Mouse (Mus musculus) MEL (cell line): Measurements from ENCODE around the gene Olfr459. TPM values are rescaled to one million over a fixed set of nuclear protein-coding genes. Genes with fewer than 3 reads are reported as not detected.

Source experiments
- DNase-seq: peaks from one replicate; pipeline ENCODE4 v3.0.0; 2011; ENCODE audit warnings: low read depth, low spot score
- H3K27ac ChIP-seq: 2 replicates; pipeline ENCODE4 v1.5.1; 2012; ENCODE audit warnings: low read depth, mild to moderate bottlenecking, control low read depth, low read length, moderate library complexity; ENCODE audit not compliant: control insufficient read depth
- H3K27me3 ChIP-seq, 2 experiments: fragments of 150-350 bp in 1 of 2; sonication (generic) in 1 of 2; 2 replicates each; pipeline ENCODE4 v1.6.1; 2012; ENCODE audit warnings: low read length in 2 of 2, mild to moderate bottlenecking in 2 of 2, improper control_type of control experiment in 1 of 2, moderate library complexity in 1 of 2; ENCODE audit not compliant: insufficient read depth in 2 of 2, control insufficient read depth in 1 of 2
- H3K36me3 ChIP-seq, 2 experiments: 2 replicates each; pipeline ENCODE4 v1.6.1; 2012 to 2014; ENCODE audit warnings: low read length in 2 of 2, improper control_type of control experiment in 1 of 2, inconsistent platforms in 1 of 2, mild to moderate bottlenecking in 1 of 2; ENCODE audit not compliant: insufficient read depth in 2 of 2, control insufficient read depth in 1 of 2
- H3K4me1 ChIP-seq, 2 experiments: fragments of 150-350 bp in 1 of 2; sonication (generic) in 1 of 2; 2 replicates each; pipeline ENCODE4 v1.6.1; 2012; ENCODE audit warnings: low read length in 2 of 2, improper control_type of control experiment in 1 of 2, mild to moderate bottlenecking in 1 of 2; ENCODE audit not compliant: insufficient read depth in 2 of 2, control insufficient read depth in 1 of 2
- H3K4me3 ChIP-seq, 2 experiments: fragments of 150-350 bp in 1 of 2; sonication (generic) in 1 of 2; 2 replicates each; pipeline ENCODE4 v1.5.1; 2012; ENCODE audit warnings: low read depth in 2 of 2, low read length in 2 of 2, mild to moderate bottlenecking in 2 of 2, moderate library complexity in 2 of 2, control low read depth in 1 of 2, improper control_type of control experiment in 1 of 2; ENCODE audit not compliant: control insufficient read depth in 1 of 2, insufficient read depth in 1 of 2
- H3K79me2 ChIP-seq: 2 replicates; pipeline ENCODE4 v1.6.1; 2012; ENCODE audit warnings: mild to moderate bottlenecking, low read length, moderate library complexity; ENCODE audit not compliant: control insufficient read depth, poor library complexity, insufficient read depth
- H3K9ac ChIP-seq: 2 replicates; pipeline ENCODE4 v1.6.1; 2012; ENCODE audit warnings: low read depth, mild to moderate bottlenecking, control low read depth, low read length, moderate library complexity; ENCODE audit not compliant: control insufficient read depth, poor library complexity, severe bottlenecking
- H3K9me3 ChIP-seq: fragments of 150-350 bp; sonication (generic); replicated peaks from 2 replicates; pipeline ENCODE4 v1.6.1; 2012; ENCODE audit warnings: mild to moderate bottlenecking, low read length, improper control_type of control experiment, moderate library complexity; ENCODE audit not compliant: insufficient read depth
- CTCF ChIP-seq, 3 experiments: IDR thresholded peaks in 2 of 3; conservative IDR thresholded peaks in 1 of 3; 2 replicates each; pipeline ENCODE4 v1.5.1; 2011 to 2012; ENCODE audit warnings: low read length in 3 of 3, low read depth in 2 of 3, mild to moderate bottlenecking in 2 of 3, improper control_type of control experiment in 1 of 3, inconsistent platforms in 1 of 3, mixed read lengths in 1 of 3, moderate library complexity in 1 of 3; ENCODE audit not compliant: control insufficient read depth in 1 of 3, insufficient read depth in 1 of 3, poor library complexity in 1 of 3, severe bottlenecking in 1 of 3
- E2F4 ChIP-seq: IDR thresholded peaks from 2 replicates; pipeline ENCODE4 v1.6.1; 2011; ENCODE audit warnings: low read depth, low read length, improper control_type of control experiment, borderline replicate concordance
- ELF1 ChIP-seq: IDR thresholded peaks from 2 replicates; pipeline ENCODE4 v1.6.1; 2014; ENCODE audit warnings: low read depth, mild to moderate bottlenecking, inconsistent platforms, low read length, improper control_type of control experiment, moderate library complexity
- ETS1 ChIP-seq: IDR thresholded peaks from 2 replicates; pipeline ENCODE4 v1.6.1; 2012; ENCODE audit warnings: low read depth, mild to moderate bottlenecking, inconsistent platforms, low read length, improper control_type of control experiment, moderate library complexity
- GABPA ChIP-seq: IDR thresholded peaks from 2 replicates; pipeline ENCODE4 v1.6.1; 2012; ENCODE audit warnings: low read depth, mild to moderate bottlenecking, inconsistent platforms, low read length, improper control_type of control experiment, moderate library complexity
- KAT2A ChIP-seq: conservative IDR thresholded peaks from 2 replicates; pipeline ENCODE4 v1.6.1; 2012; ENCODE audit warnings: low read depth, low read length, improper control_type of control experiment, inconsistent platforms
- MAFK ChIP-seq: IDR thresholded peaks from 2 replicates; pipeline ENCODE4 v1.6.1; 2011; ENCODE audit warnings: low read depth, mild to moderate bottlenecking, low read length, improper control_type of control experiment, borderline replicate concordance
- MAX ChIP-seq: IDR thresholded peaks from 2 replicates; pipeline ENCODE4 v1.6.1; 2011; ENCODE audit warnings: low read length, improper control_type of control experiment
- MXI1 ChIP-seq: IDR thresholded peaks from 2 replicates; pipeline ENCODE4 v1.6.1; 2011; ENCODE audit warnings: mild to moderate bottlenecking, low read depth, low read length, improper control_type of control experiment
- MYB ChIP-seq: IDR thresholded peaks from 2 replicates; pipeline ENCODE4 v1.6.1; 2011; ENCODE audit warnings: mild to moderate bottlenecking, low read depth, low read length, improper control_type of control experiment
- NELFE ChIP-seq: IDR thresholded peaks from 2 replicates; pipeline ENCODE4 v1.6.1; 2011; ENCODE audit warnings: low read depth, low read length, improper control_type of control experiment
- RAD21 ChIP-seq: IDR thresholded peaks from 2 replicates; pipeline ENCODE4 v1.6.1; 2011; ENCODE audit warnings: mild to moderate bottlenecking, low read depth, low read length, improper control_type of control experiment
- RCOR1 ChIP-seq: IDR thresholded peaks from 2 replicates; pipeline ENCODE4 v1.6.1; 2012; ENCODE audit warnings: low read depth, mild to moderate bottlenecking, inconsistent platforms, low read length, improper control_type of control experiment
- TAL1 ChIP-seq: IDR thresholded peaks from 2 replicates; pipeline ENCODE4 v1.6.1; 2012; ENCODE audit warnings: mild to moderate bottlenecking, inconsistent platforms, low read length, moderate library complexity, mixed read lengths
- TBP ChIP-seq: IDR thresholded peaks from 2 replicates; pipeline ENCODE4 v1.8.0; 2011; ENCODE audit warnings: low read depth, low read length, improper control_type of control experiment
- ZKSCAN1 ChIP-seq: IDR thresholded peaks from 2 replicates; pipeline ENCODE4 v1.6.1; 2012; ENCODE audit warnings: low read depth, mild to moderate bottlenecking, inconsistent platforms, low read length, improper control_type of control experiment, moderate library complexity
- ZNF384 ChIP-seq: IDR thresholded peaks from 2 replicates; pipeline ENCODE4 v1.6.1; 2012; ENCODE audit warnings: low read depth, mild to moderate bottlenecking, inconsistent platforms, low read length, improper control_type of control experiment
- polyA plus RNA-seq, 2 experiments: library from polyadenylated mRNA; stranded (reverse) in 1 of 2; unstranded in 1 of 2; fragments of >175 nt in 1 of 2; fragments of >200 nt in 1 of 2; gene quantifications; 2 replicates each; pipeline versions ENCODE4 v1.2.1 to v1.2.4; 2012; ENCODE audit warnings: low replicate concordance in 2 of 2, low read depth in 1 of 2; ENCODE audit not compliant: insufficient read length in 2 of 2, insufficient read depth in 1 of 2, missing spikeins in 1 of 2
- total RNA-seq: library from RNA; depleted of rRNA; stranded (reverse); fragments of 300-350 nt; gene quantifications from 2 replicates; pipeline ENCODE4 v1.2.3, GENCODE M21; 2012

The Olfr459 gene
- total and polyA plus RNA-seq, 3 experiments: not detected

DNA sequence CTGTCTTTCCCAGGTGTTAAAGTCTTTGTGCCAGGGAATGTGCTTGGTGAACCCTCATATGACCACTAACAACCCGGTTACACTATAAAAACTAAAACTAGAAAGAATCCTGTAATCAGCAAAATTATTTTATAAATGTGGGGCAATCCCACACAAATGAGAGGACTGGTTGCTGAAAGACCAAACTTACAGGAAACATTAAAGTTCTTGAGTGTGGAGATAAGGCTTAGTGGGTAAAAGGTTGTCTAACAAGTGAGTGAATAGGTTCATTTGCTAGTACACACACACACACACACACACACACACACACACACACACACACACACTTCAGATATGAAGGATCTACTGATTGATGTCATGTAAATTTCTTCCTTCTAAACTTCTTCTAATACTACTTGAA is 5.1 kb downstream of the Olfr459 start:
- Histone ChIP-seq H3K4me1 (no peaks in the 10 kb centered on the region), H3K9me3 (no peaks in the 10 kb centered on the region), H3K36me3 (no peaks in the 10 kb centered on the region), H3K9ac (no peak overlapping the region), H3K27ac (no peak overlapping the region), H3K4me3 (no peak overlapping the region), H3K27me3 (no peaks in the 10 kb centered on the region), H3K79me2 (no peaks in the 10 kb centered on the region)
- DNase-seq: no peak
- no peak for TF ChIP-seq GABPA
- TF ChIP-seq TBP: no peak
- TF ChIP-seq RAD21: no peak
- TF ChIP-seq E2F4: no peak
- TF ChIP-seq NELFE: no peak
- no peak for TF ChIP-seq MXI1
- no peak for TF ChIP-seq MAFK
- TF ChIP-seq RCOR1: no peak
- TF ChIP-seq KAT2A: no peak
- no peak for TF ChIP-seq MYB
- no peak for TF ChIP-seq TAL1
- no peak for TF ChIP-seq ETS1
- no peak for TF ChIP-seq MAX
- TF ChIP-seq ZNF384: no peak
- TF ChIP-seq CTCF (IDR thresholded peaks at IDR 0.05 in 2 of 3, conservative IDR thresholded peaks at IDR 0.05 in 1 of 3; ENCODE audit: control insufficient read depth in 1 of 3, insufficient read depth in 1 of 3, low read depth in 2 of 3, low read length in 3 of 3, poor library complexity in 1 of 3, severe bottlenecking in 1 of 3): no peak

DNA sequence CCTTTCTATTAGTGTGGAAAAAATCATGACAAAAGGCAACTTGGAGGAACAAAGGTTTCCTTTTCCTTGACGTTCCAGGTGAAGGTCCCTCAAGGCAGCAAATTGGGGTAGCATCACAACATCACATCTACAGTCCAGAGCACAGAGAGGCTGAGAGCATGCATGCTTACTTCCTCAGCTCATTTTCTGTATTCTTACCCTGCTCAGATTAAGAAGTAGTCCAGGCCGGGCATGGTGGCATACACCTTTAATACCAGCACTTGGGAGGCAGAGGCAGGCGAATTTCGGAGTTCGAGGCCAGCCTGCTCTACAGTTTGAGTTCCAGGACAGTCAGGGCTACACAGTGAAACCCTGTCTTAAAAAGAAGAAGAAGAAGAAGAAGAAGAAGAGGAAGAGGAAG is 10.7 kb downstream of the Olfr459 start:
- no peaks in the 10 kb centered on the region for H3K36me3 ChIP-seq
- TF ChIP-seq CTCF (IDR thresholded peaks at IDR 0.05 in 2 of 3, conservative IDR thresholded peaks at IDR 0.05 in 1 of 3; ENCODE audit: control insufficient read depth in 1 of 3, insufficient read depth in 1 of 3, low read depth in 2 of 3, low read length in 3 of 3, poor library complexity in 1 of 3, severe bottlenecking in 1 of 3) (no peak), ELF1 (no peak), ZNF384 (no peak), ZKSCAN1 (no peak), MAFK (no peak), RCOR1 (no peak)
- H3K9ac ChIP-seq: no peak overlapping the region
- DNase-seq: no peak
- H3K27me3 ChIP-seq: no peaks in the 10 kb centered on the region; a peak in 1 of 4 replicates
- no peak overlapping the region for H3K27ac ChIP-seq
- H3K4me3 ChIP-seq: no peak overlapping the region
- H3K79me2 ChIP-seq: no peaks in the 10 kb centered on the region
- no peaks in the 10 kb centered on the region for H3K4me1 ChIP-seq
- H3K9me3 ChIP-seq: no peaks in the 10 kb centered on the region
